Mouse (Mus musculus) bone marrow macrophage, adult 2 months (primary cell): ENCODE data around the gene Nbeal2. TPM values are rescaled to one million over a fixed set of nuclear protein-coding genes. Genes with fewer than 3 reads are reported as not detected.
A peak's percentile ranks its signal among the peaks of the same experiment; 100 is the strongest.

Experiments used
- H3K27ac ChIP-seq: 2 replicates; pipeline ENCODE4 v1.5.1; 2012; ENCODE audit warnings: low read depth, low read length; ENCODE audit not compliant: insufficient read depth
- H3K4me1 ChIP-seq: 2 replicates; pipeline ENCODE4 v1.6.1; 2012; ENCODE audit warnings: low read length; ENCODE audit not compliant: control insufficient read depth, insufficient read depth
- H3K4me3 ChIP-seq: 2 replicates; pipeline ENCODE4 v1.5.1; 2012; ENCODE audit warnings: mild to moderate bottlenecking, low read length, moderate library complexity; ENCODE audit not compliant: insufficient read depth
- CTCF ChIP-seq: IDR thresholded peaks from 2 replicates; pipeline ENCODE4 v1.5.1; 2012; ENCODE audit warnings: low read depth, mild to moderate bottlenecking, low read length, moderate library complexity
- POLR2A ChIP-seq: IDR thresholded peaks from 2 replicates; pipeline ENCODE4 v1.6.1; 2012; ENCODE audit warnings: mild to moderate bottlenecking, low read depth, low read length, borderline replicate concordance
- polyA plus RNA-seq: library from polyadenylated mRNA; stranded (reverse); fragments of >200 nt; gene quantifications from 2 replicates; pipeline ENCODE4 v1.2.4, GENCODE M21; 2012; ENCODE audit not compliant: missing spikeins, insufficient read depth, insufficient read length

Nbeal2 gene
- polyA plus RNA-seq, 1 experiment = 51.9 TPM

- Histone ChIP-seq H3K27ac (peak overlapping the region; percentile 79), H3K4me1 (peaks cover 65% of the 10 kb centered on the region), H3K4me3 (peak overlapping the region; percentile 26)
- TF ChIP-seq CTCF = no peak
- TF ChIP-seq POLR2A = no peak
Observed at GRCm38 (mm10) chr9:110676492-110676911, 22.5 kb upstream of the Nbeal2 start.

GRCm38 (mm10) chr9:110673107-110673752 is 19.3 kb upstream of the Nbeal2 start:
- Histone ChIP-seq H3K4me1 (peaks cover 45% of the 10 kb centered on the region), H3K27ac (no peak overlapping the region), H3K4me3 (no peak overlapping the region)
- TF ChIP-seq CTCF = no peak
- TF ChIP-seq POLR2A = no peak

- Histone ChIP-seq H3K27ac (no peak overlapping the region), H3K4me3 (no peak overlapping the region), H3K4me1 (peaks cover 46% of the 10 kb centered on the region)
- TF ChIP-seq POLR2A (no peak), CTCF (0 out of 2 replicates have a peak, but pooled peaks have one; percentile 24)
Observed at GRCm38 (mm10) chr9:110672462-110673106, 18.6 kb upstream of the Nbeal2 start.

GRCm38 (mm10) chr9:110669785-110670184 is 15.8 kb upstream of the Nbeal2 start:
- Histone ChIP-seq H3K4me3 (no peak overlapping the region), H3K4me1 (peaks cover 44% of the 10 kb centered on the region), H3K27ac (no peak overlapping the region)
- TF ChIP-seq POLR2A (no peak), CTCF (no peak)

- H3K27ac ChIP-seq = no peak overlapping the region
- no peak for TF ChIP-seq CTCF
- no peak for TF ChIP-seq POLR2A
- H3K4me1 ChIP-seq = peaks cover 46% of the 10 kb centered on the region
- H3K4me3 ChIP-seq = no peak overlapping the region
Observed at GRCm38 (mm10) chr9:110668601-110669293, 14.8 kb upstream of the Nbeal2 start.

GRCm38 (mm10) chr9:110667219-110667836 is 13.4 kb upstream of the Nbeal2 start:
- Histone ChIP-seq H3K27ac (peak overlapping the region; percentile 49), H3K4me3 (no peak overlapping the region), H3K4me1 (peaks cover 43% of the 10 kb centered on the region)
- TF ChIP-seq CTCF (no peak), POLR2A (no peak)

- Histone ChIP-seq H3K4me1 (peaks cover 51% of the 10 kb centered on the region), H3K4me3 (no peak overlapping the region), H3K27ac (no peak overlapping the region)
- no peak for TF ChIP-seq POLR2A
- TF ChIP-seq CTCF = no peak
Observed at GRCm38 (mm10) chr9:110666374-110666773, 12.4 kb upstream of the Nbeal2 start.

- H3K4me3 ChIP-seq = peak overlapping the region; percentile 10; the same call in 1 of the 2 replicates
- H3K4me1 ChIP-seq = peaks cover 56% of the 10 kb centered on the region
- H3K27ac ChIP-seq = peak overlapping the region; percentile 33
- no peak for TF ChIP-seq POLR2A
- TF ChIP-seq CTCF = no peak
Observed at GRCm38 (mm10) chr9:110665912-110666311, 12.0 kb upstream of the Nbeal2 start.

GRCm38 (mm10) chr9:110662844-110663243 is 8.9 kb upstream of the Nbeal2 start:
- Histone ChIP-seq H3K27ac (no peak overlapping the region), H3K4me3 (no peak overlapping the region), H3K4me1 (peaks cover 70% of the 10 kb centered on the region)
- TF ChIP-seq POLR2A (no peak), CTCF (no peak)
